Mouse (Mus musculus) thymus, postnatal 10 days (tissue): ENCODE measurements around the gene Plxna2.

Experiments used
- DNase-seq, 2 experiments: peaks; one replicate each; pipeline ENCODE4 v3.0.0; 2021; ENCODE audit warnings: low spot score in 2 of 2

The Plxna2 gene

GRCm38 (mm10) chr1:194772053-194772452 is 154.0 kb downstream of the Plxna2 start:
- DNase-seq: no peak

- no peak for DNase-seq
Measured at GRCm38 (mm10) chr1:194773899-194774298, 155.9 kb downstream of the Plxna2 start.

GRCm38 (mm10) chr1:194774350-194774749 is 156.3 kb downstream of the Plxna2 start:
- no peak for DNase-seq

GRCm38 (mm10) chr1:194774754-194775153 is 156.7 kb downstream of the Plxna2 start:
- no peak for DNase-seq

- no peak for DNase-seq
Measured at GRCm38 (mm10) chr1:194775656-194776374, 157.8 kb downstream of the Plxna2 start.

GRCm38 (mm10) chr1:194776510-194777244 is 158.7 kb downstream of the Plxna2 start:
- no peak for DNase-seq

GRCm38 (mm10) chr1:194777608-194778007 is 159.6 kb downstream of the Plxna2 start:
- DNase-seq: no peak

- no peak for DNase-seq
Measured at GRCm38 (mm10) chr1:194780392-194780791, 162.4 kb downstream of the Plxna2 start.

GRCm38 (mm10) chr1:194780794-194781390 is 162.9 kb downstream of the Plxna2 start:
- DNase-seq: no peak

GRCm38 (mm10) chr1:194781556-194781955 is 163.5 kb downstream of the Plxna2 start:
- no peak for DNase-seq

GRCm38 (mm10) chr1:194782325-194782724 is 164.3 kb downstream of the Plxna2 start:
- DNase-seq: no peak

- no peak for DNase-seq
Measured at GRCm38 (mm10) chr1:194787626-194788025, 169.6 kb downstream of the Plxna2 start.

GRCm38 (mm10) chr1:194793226-194793924 is 175.4 kb downstream of the Plxna2 start:
- DNase-seq: no peak

GRCm38 (mm10) chr1:194795316-194795715 is 177.3 kb downstream of the Plxna2 start:
- DNase-seq: no peak

- no peak for DNase-seq
Measured at GRCm38 (mm10) chr1:194797843-194798242, 179.8 kb downstream of the Plxna2 start.

GRCm38 (mm10) chr1:194798511-194798910 is 180.5 kb downstream of the Plxna2 start:
- no peak for DNase-seq

GRCm38 (mm10) chr1:194808261-194808660 is 190.2 kb downstream of the Plxna2 start:
- no peak for DNase-seq

- DNase-seq: no peak
Measured at GRCm38 (mm10) chr1:194808681-194809080, 190.7 kb downstream of the Plxna2 start.

- no peak for DNase-seq
Measured at GRCm38 (mm10) chr1:194809600-194809999, 191.6 kb downstream of the Plxna2 start.

GRCm38 (mm10) chr1:194814187-194814586 is 196.2 kb downstream of the Plxna2 start:
- DNase-seq: no peak

GRCm38 (mm10) chr1:194815547-194815946 is 197.5 kb downstream of the Plxna2 start:
- DNase-seq: no peak

- peak in 1 of 2 experiments; percentile 32 for DNase-seq
Measured at GRCm38 (mm10) chr1:194816913-194817312, 198.9 kb downstream of the Plxna2 start.
